Mouse (Mus musculus): ENCODE data around the gene Jag2.

The Jag2 gene

GRCm38 (mm10) chr12:112868178-112869087 lies 61.1 kb downstream of the Jag2 start, which contains the start of gene Gpr132:
Gene Gpr132 (minus strand): TSS chr12:112868228.
- DNase-seq (ENCODE audit: low spot score) = no peak

DNA sequence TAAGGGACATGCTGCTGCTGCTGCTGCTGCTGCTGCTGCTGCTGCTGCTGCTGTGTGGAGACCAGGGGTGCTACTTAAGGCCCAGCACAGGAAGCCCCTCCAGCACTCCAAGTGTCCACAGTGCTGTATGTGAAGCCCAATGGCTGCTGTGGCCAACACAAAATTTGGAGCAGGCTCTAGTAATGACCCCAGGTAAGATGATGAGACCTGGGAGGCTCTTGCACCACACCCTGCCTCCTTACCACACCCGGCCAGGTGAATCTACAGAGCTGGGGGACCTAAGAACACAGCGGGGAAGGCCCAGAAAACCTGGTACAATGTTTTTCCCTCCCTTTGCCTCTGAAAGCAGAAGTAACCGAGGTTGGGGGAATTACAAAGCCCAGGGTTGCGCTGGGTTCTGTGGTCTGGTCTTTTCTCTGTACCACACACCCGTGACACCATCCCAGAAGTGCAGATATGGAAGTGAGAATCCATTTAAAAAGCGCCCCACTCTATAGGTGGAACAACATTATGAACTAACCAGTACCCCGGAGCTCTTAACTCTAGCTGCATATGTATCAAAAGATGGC lies 62.4 kb downstream of the Jag2 start:
- no peak for DNase-seq (ENCODE audit: low spot score)

DNA sequence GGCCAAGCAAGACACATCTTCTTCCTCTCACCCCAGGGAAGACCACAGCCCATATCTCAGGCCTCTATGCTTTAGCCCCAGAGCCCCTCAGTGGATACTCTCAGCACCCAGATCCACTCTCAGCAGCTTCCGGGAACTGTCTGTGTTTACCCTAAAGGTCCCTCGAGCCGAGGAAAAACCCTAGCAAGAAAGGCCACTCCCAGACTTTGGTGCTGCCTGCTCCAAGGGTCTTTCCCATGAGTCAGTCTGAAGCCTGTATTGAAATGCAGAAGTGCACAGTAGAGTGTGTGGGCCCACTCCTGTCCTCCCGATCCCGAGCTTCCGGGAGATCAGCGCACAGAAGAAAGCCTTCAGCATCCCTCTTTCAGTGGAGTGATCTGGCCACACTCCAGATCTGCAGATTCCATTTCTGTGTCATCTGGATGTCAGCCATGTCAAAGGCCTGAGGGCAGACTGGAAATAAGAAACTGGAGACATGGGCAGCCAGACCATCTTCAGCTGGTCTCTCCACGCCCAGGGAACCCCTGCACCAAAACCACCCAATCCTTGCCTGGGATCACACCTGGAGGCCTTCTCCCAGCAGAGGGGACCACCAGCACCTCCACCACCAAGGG lies 63.0 kb downstream of the Jag2 start:
- no peak for DNase-seq (ENCODE audit: low spot score)

- no peak for DNase-seq (ENCODE audit: low spot score)
Measured at GRCm38 (mm10) chr12:112864804-112865203, 64.8 kb downstream of the Jag2 start.

DNA sequence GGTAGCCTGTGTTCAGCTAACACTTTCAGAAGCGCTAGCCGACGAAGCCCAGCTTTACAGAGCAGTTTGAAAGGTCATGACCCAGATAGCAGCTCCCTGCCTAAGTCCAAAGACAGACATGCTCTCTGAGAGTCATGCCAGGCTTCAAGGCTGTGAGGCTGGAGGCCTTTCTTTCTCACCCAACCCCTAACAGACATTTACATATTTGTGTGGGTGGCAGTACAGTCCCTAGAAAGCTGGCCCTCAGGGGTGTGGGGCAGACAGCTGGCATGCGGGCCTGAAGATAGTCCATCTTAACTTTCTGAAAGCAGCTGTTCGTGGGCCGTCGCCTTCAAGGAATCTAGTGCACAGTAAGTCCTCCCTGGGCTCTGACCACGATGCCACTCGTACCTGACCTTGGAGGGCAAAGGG lies 67.7 kb downstream of the Jag2 start:
- DNase-seq (ENCODE audit: low spot score) = no peak

- DNase-seq (ENCODE audit: low spot score) = no peak
Measured at GRCm38 (mm10) chr12:112860765-112861164, 68.8 kb downstream of the Jag2 start.

DNA sequence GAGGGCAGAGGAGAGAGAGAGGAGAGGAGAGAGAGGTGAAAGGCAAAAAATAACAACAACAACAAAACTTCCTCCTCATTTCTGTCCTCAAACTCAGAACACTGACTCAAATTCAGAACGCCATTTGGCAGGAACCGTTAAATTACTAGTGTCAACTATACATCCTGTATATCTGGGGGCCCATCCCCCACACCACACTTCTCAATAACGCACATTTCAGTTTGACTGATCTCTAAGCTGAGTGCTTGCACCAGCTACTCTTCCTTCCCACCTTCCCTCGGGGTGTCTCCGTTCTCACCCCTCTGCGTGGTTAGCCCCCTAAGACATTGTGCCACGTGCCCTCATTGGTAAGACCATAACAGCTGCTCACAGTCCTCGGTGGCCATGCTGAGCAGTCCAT lies 69.6 kb downstream of the Jag2 start:
- no peak for DNase-seq (ENCODE audit: low spot score)

DNA sequence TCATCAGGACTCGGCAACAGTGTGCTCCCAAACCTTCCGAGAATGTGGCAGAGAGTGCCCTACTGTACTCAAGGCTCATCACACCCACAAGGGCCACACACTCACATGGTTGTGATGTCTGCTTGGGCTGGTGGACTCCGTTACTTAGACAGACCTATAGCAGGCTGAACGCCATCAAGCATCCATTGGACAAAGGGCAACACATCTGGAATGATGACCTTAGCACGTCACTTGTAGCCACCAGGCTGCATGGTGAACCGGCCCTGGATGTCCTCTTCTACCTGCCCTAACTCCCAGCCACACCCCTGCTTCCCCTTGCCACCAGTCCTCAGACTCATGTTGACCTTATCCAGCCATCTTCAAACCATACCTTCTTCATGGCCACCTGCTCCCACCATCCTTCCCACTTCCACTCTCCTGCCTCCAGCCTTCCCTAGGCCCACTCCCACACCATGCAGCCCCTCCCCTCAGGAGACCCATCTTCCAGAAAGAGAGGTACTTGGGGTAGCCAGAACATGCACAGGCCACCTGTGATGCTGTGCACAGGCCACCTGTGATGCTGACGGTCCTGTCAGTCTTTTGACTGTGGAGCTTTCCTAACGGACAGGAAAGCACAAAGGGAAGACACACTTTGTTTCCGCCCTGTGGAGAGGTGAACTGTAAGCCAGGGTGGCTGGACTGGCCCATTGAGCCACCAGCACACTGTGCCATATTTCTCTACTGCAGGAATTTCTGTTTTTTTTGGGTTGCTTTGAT lies 70.8 kb downstream of the Jag2 start:
- no peak for DNase-seq (ENCODE audit: low spot score)

Data from left cerebral cortex, adult 11 months (tissue).